Mouse (Mus musculus) brain, adult 10 weeks (tissue): ENCODE measurements around the gene Coa6. TPM values are rescaled to one million over a fixed set of nuclear protein-coding genes. Genes with fewer than 3 reads are reported as not detected.

ENCODE experiments used
- polyA plus RNA-seq: library from polyadenylated mRNA; stranded (reverse); fragments of 350-450 nt; fragmentation: Illumina TruSeq; extraction: RNeasy Lipid Tissue Mini Kit (QIAGEN cat#74804); gene quantifications from one replicate; pipeline ENCODE4 v1.2.3, GENCODE M21; 2015; ENCODE audit warnings: low read depth, low replicate concordance

Gene Coa6
- polyA plus RNA-seq = 47.2 TPM

DNA sequence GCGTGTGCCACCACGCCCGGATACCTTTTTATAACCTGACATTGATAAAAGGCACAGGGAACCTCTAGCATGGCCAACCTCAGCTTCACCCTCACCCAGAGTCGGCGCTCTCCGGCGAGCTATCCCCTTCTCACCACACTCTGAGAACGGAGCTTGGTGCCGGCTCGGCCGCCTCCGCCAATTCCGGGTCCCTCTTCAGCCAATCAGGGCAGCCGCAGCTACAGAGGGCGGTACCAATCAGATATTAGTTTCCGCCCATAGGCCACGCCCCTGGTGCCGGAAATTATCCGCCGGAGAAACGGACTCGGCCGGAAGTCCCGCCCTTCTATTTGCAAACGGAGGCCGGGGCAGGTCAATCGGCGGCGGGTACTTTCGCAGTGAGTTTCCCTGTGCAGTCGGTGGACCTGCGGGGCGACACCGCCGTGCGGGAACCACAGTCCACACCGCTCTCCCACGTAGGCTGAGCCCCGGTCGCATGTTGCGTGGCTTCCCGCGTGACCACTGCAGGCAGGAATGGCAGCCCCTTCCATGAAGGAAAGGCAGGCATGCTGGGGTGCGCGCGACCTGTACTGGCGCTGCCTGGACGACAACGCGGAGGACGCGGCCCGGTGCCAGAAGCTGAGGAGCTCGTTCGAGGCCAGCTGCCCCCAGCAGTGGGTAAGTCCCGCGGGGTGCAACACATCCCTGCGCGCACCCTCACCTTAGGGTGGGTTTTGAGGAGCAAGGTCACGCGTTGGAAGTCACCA, at the start of gene Coa6:
Gene Coa6 (plus strand): TSS at position 342 of the 746 bp plus-strand sequence.

DNA sequence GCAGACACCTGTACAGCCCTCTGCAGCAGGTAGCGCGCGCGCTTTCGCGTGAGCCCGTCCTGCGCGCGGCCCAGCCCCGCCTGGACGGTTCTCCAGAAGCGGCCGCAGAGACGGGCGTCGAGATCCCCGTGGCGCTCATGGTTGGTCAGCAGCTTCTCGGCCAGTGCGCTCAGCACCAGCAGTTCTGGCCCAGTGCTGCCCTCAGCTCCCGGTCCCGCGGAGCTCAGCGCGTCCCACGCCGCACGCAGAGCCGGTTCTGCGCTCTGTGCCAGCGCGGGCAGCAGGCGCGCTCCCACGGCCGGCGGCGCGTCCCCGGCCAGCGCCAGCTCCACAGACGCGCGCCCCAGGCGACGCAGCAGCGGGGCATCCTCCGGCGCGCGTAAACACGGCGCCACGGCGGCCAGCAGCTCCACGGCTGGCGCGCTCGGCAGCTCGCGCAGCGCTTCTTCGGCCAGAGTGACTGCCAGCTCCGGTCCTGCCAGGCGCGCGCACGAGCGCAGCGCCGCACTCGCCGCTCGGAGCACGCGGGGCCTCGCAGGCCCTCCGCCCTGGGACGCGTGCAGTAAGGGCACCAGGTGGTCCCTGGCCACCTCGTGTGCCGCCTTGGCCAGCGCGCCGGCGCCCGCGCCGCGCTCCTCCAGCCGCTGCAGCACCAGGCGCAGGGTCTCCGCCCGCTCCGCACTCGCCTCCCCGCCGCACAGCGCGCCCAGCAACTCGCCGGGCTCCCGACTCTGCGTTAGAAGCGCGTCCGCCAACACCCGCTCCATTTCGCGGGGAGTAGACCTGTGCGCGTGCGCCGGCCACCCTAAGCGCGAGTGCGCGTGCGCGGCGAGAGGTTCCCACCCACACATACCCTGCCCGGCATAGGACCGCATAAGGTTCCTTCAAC, 52.2 kb downstream of the Coa6 start, which contains the start of gene Tarbp1:
Gene Tarbp1 (minus strand): TSS at position 767 of the 889 bp plus-strand sequence.

Other genes with a start within 250 kb of the Coa6 start
- gene Slc35f3, start 124.0 kb upstream of the Coa6 start, polyA plus RNA-seq = 23.8 TPM
- 3.6 TPM for gene Tarbp1, start 52.5 kb downstream of the Coa6 start, polyA plus RNA-seq
- gene Irf2bp2, start 171.5 kb downstream of the Coa6 start, polyA plus RNA-seq = 14.3 TPM